Mouse (Mus musculus): ENCODE results near the gene Cd37.
"Not testable (repeated sequence)": the region's sequence is repeated elsewhere in the genome, so short reads cannot be mapped to it uniquely, and the experiment has no call there.

Gene Cd37

GRCm38 (mm10) chr7:45238723-45239496 lies at the start of gene Cd37:
TSS of gene Cd37 (minus strand) at chr7:45239115.
- H3K36me3 ChIP-seq (ENCODE audit: control insufficient read depth, insufficient read depth, low read length, poor library complexity, severe bottlenecking) = peaks cover 12% of the 10 kb centered on the region
- peak; percentile 92 for DNase-seq (ENCODE audit: low read depth, low spot score)

DNA sequence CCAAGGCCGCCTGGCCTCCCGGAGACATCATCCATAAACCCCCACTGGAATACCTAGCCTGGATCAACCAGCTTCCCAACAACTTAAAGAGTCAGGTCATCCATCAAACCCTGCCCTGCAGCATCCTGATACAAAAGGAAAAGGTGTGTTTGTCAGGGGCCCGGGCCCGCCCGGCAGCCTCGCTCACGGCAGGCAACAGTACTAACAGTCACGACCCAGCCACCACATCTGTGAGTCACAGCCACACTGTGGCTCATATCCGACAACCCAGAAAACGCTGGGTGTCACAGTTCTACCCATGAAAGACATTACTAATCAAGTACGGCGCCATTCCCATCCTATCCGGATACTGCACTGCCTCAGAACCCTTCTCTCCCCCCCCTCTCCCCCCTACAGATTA lies 47.6 kb upstream of the Cd37 start:
- DNase-seq (ENCODE audit: low read depth, low spot score) = no peak
- Histone ChIP-seq H3K36me3 (ENCODE audit: control insufficient read depth, insufficient read depth, low read length, poor library complexity, severe bottlenecking) (no peaks in the 10 kb centered on the region), H3K27me3 (ENCODE audit: control insufficient read depth, insufficient read depth, low read length, poor library complexity, severe bottlenecking) (no peaks in the 10 kb centered on the region)

More at GRCm38 (mm10) chr7:45238723-45239496, at the start of gene Cd37:
- H3K27me3 ChIP-seq (ENCODE audit: control insufficient read depth, insufficient read depth, low read length, poor library complexity, severe bottlenecking) = no peaks in the 10 kb centered on the region

GRCm38 (mm10) chr7:45277136-45277760 lies 38.3 kb upstream of the Cd37 start, which contains the start of gene Slc6a21:
TSS of gene Slc6a21 (plus strand) at chr7:45277513.
- no peaks in the 10 kb centered on the region for H3K27me3 ChIP-seq (ENCODE audit: control insufficient read depth, insufficient read depth, low read length, poor library complexity, severe bottlenecking)
- DNase-seq (ENCODE audit: low read depth, low spot score) = peak; percentile 87
- H3K36me3 ChIP-seq (ENCODE audit: control insufficient read depth, insufficient read depth, low read length, poor library complexity, severe bottlenecking) = no peaks in the 10 kb centered on the region

GRCm38 (mm10) chr7:45273672-45274071 lies 34.8 kb upstream of the Cd37 start:
- Histone ChIP-seq H3K27me3 (ENCODE audit: control insufficient read depth, insufficient read depth, low read length, poor library complexity, severe bottlenecking) (no peaks in the 10 kb centered on the region), H3K36me3 (ENCODE audit: control insufficient read depth, insufficient read depth, low read length, poor library complexity, severe bottlenecking) (no peaks in the 10 kb centered on the region)
- no peak for DNase-seq (ENCODE audit: low read depth, low spot score)

GRCm38 (mm10) chr7:45272786-45273412 lies 34.0 kb upstream of the Cd37 start:
- no peak for DNase-seq (ENCODE audit: low read depth, low spot score)
- Histone ChIP-seq H3K36me3 (ENCODE audit: control insufficient read depth, insufficient read depth, low read length, poor library complexity, severe bottlenecking) (no peaks in the 10 kb centered on the region), H3K27me3 (ENCODE audit: control insufficient read depth, insufficient read depth, low read length, poor library complexity, severe bottlenecking) (no peaks in the 10 kb centered on the region)

DNA sequence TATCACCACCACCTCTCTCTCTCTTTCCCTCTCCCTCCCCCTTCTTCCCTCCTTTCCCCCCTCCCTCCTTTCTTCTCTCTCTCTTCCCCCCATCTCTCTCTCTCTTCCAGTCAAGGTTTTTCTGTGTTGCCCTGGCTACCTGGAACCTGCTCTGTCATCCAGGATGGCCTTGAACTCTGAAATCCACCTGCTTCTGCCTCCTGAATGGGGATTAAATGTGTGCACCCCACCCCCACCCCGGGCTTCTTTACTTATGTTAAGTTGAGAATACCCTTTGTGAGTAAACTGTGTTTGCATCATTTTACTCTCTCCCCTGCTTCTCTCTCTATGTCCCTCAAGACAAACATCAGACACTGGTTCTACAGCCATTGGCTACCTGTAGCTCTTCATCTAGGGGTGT lies 26.6 kb upstream of the Cd37 start:
- DNase-seq (ENCODE audit: low read depth, low spot score) = no peak
- H3K36me3 ChIP-seq (ENCODE audit: control insufficient read depth, insufficient read depth, low read length, poor library complexity, severe bottlenecking) = no peaks in the 10 kb centered on the region
- no peaks in the 10 kb centered on the region for H3K27me3 ChIP-seq (ENCODE audit: control insufficient read depth, insufficient read depth, low read length, poor library complexity, severe bottlenecking)

DNA sequence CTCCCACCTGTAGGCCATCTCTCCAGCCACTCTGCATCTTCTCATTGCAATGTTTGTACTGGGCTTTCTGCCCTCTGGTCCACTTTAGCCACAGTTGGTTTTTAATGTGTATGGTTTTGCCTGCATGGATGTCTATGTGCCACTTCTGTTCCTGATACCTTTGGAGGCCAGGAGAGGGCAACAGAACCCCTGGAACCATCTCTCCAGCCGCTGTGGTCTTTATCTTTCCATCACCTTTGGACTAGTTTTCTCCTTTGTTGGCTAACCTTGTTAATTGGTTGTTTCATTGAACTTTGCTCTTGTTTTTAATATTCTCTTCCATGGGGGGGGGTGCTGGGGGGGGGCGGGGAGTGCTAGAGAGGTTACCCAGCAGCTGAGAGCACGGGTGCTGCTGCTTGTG lies 25.4 kb upstream of the Cd37 start:
- no peaks in the 10 kb centered on the region for H3K27me3 ChIP-seq (ENCODE audit: control insufficient read depth, insufficient read depth, low read length, poor library complexity, severe bottlenecking)
- H3K36me3 ChIP-seq (ENCODE audit: control insufficient read depth, insufficient read depth, low read length, poor library complexity, severe bottlenecking) = no peaks in the 10 kb centered on the region
- DNase-seq (ENCODE audit: low read depth, low spot score) = no peak

- Histone ChIP-seq H3K27me3 (ENCODE audit: control insufficient read depth, insufficient read depth, low read length, poor library complexity, severe bottlenecking) (no peaks in the 10 kb centered on the region), H3K36me3 (ENCODE audit: control insufficient read depth, insufficient read depth, low read length, poor library complexity, severe bottlenecking) (no peaks in the 10 kb centered on the region)
- DNase-seq (ENCODE audit: low read depth, low spot score) = no peak
These were observed 24.2 kb upstream of the Cd37 start for GRCm38 (mm10) chr7:45263006-45263607.

DNA sequence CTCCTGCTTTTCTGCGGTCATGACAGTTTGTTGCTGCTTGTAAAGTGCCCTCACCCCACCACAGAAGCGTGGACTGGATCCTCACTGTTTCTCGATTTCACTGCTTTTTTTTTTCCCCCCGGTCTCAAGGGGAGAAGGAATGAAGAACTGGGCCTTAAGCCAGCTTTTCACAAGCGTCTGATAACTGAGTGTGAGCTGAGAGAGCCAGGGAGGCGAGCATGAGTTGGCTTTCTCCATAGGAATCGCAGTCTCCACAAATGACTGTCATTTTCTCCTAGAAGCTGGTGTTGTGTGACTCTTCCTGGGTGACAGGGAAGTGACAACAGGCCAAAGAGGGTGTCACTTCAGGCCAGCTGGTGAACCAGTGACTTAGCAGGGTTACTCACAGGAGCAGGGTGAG lies 23.4 kb upstream of the Cd37 start:
- DNase-seq (ENCODE audit: low read depth, low spot score) = no peak
- Histone ChIP-seq H3K36me3 (ENCODE audit: control insufficient read depth, insufficient read depth, low read length, poor library complexity, severe bottlenecking) (no peaks in the 10 kb centered on the region), H3K27me3 (ENCODE audit: control insufficient read depth, insufficient read depth, low read length, poor library complexity, severe bottlenecking) (no peaks in the 10 kb centered on the region)

GRCm38 (mm10) chr7:45259281-45259680 lies 20.4 kb upstream of the Cd37 start:
- no peaks in the 10 kb centered on the region for H3K27me3 ChIP-seq (ENCODE audit: control insufficient read depth, insufficient read depth, low read length, poor library complexity, severe bottlenecking)
- no peaks in the 10 kb centered on the region for H3K36me3 ChIP-seq (ENCODE audit: control insufficient read depth, insufficient read depth, low read length, poor library complexity, severe bottlenecking)
- DNase-seq (ENCODE audit: low read depth, low spot score) = no peak

- Histone ChIP-seq H3K36me3 (ENCODE audit: control insufficient read depth, insufficient read depth, low read length, poor library complexity, severe bottlenecking) (no peaks in the 10 kb centered on the region), H3K27me3 (ENCODE audit: control insufficient read depth, insufficient read depth, low read length, poor library complexity, severe bottlenecking) (no peaks in the 10 kb centered on the region)
- DNase-seq (ENCODE audit: low read depth, low spot score) = no peak
These were observed 18.3 kb upstream of the Cd37 start for GRCm38 (mm10) chr7:45257063-45257840.

- H3K27me3 ChIP-seq (ENCODE audit: control insufficient read depth, insufficient read depth, low read length, poor library complexity, severe bottlenecking); H3K36me3 ChIP-seq (ENCODE audit: control insufficient read depth, insufficient read depth, low read length, poor library complexity, severe bottlenecking); DNase-seq (ENCODE audit: low read depth, low spot score): not testable (repeated sequence)
These were observed 16.9 kb upstream of the Cd37 start for GRCm38 (mm10) chr7:45255822-45256221.

DNA sequence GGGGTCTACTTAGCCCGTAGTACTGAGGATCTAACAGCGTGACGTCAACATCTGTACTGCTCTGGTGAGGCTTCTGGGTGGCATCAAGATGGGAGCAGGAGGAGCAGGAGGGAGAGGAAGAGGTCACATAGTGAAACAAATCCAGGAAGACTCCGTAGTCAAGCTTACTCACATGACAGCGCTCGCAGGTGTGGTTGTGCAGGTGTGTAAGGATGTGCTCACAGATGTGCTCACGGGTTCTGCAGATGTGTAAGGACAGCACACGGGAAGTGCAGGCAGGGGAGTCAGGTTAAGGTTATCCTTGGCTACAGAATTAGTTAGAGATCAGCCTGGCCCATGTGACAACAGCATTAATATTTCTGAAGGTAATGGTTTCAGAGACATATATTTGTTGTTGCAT lies 14.9 kb upstream of the Cd37 start:
- Histone ChIP-seq H3K27me3 (ENCODE audit: control insufficient read depth, insufficient read depth, low read length, poor library complexity, severe bottlenecking) (no peaks in the 10 kb centered on the region), H3K36me3 (ENCODE audit: control insufficient read depth, insufficient read depth, low read length, poor library complexity, severe bottlenecking) (no peaks in the 10 kb centered on the region)
- no peak for DNase-seq (ENCODE audit: low read depth, low spot score)

GRCm38 (mm10) chr7:45247666-45248065 lies 8.8 kb upstream of the Cd37 start:
- no peaks in the 10 kb centered on the region for H3K36me3 ChIP-seq (ENCODE audit: control insufficient read depth, insufficient read depth, low read length, poor library complexity, severe bottlenecking)
- DNase-seq (ENCODE audit: low read depth, low spot score) = peak; percentile 62

More at GRCm38 (mm10) chr7:45247666-45248065, 8.8 kb upstream of the Cd37 start:
- no peaks in the 10 kb centered on the region for H3K27me3 ChIP-seq (ENCODE audit: control insufficient read depth, insufficient read depth, low read length, poor library complexity, severe bottlenecking)

Measured in splenic B cell, adult 2 months (primary cell).